Mouse (Mus musculus) B cell, adult 2 months (primary cell): Measurements from ENCODE around the gene Cd300a.

Experiments used
- DNase-seq, 2 experiments: peaks; one replicate each; pipeline ENCODE4 v3.0.0; 2022

Gene Cd300a

GRCm38 (mm10) chr11:114889991-114890518 lies at the start of gene Cd300a:
TSS of gene Cd300a (plus strand) at chr11:114890041.
- DNase-seq: peak; percentile 30 to 31

- no peak for DNase-seq
These were observed 45.9 kb upstream of the Cd300a start for GRCm38 (mm10) chr11:114843818-114844463.

- DNase-seq: no peak
These were observed 45.2 kb upstream of the Cd300a start for GRCm38 (mm10) chr11:114844464-114845220.

- DNase-seq: no peak
These were observed 43.5 kb upstream of the Cd300a start for GRCm38 (mm10) chr11:114846336-114846735.

GRCm38 (mm10) chr11:114847008-114847407 lies 42.8 kb upstream of the Cd300a start:
- DNase-seq: no peak

GRCm38 (mm10) chr11:114849572-114849971 lies 40.3 kb upstream of the Cd300a start:
- no peak for DNase-seq

GRCm38 (mm10) chr11:114850066-114850451 lies 39.8 kb upstream of the Cd300a start:
- no peak for DNase-seq

GRCm38 (mm10) chr11:114850452-114851268 lies 39.2 kb upstream of the Cd300a start, which contains the start of gene Gprc5c:
TSS of gene Gprc5c (plus strand) at chr11:114851152.
- no peak for DNase-seq

GRCm38 (mm10) chr11:114851269-114851607 lies 38.6 kb upstream of the Cd300a start:
- no peak for DNase-seq

- no peak for DNase-seq
These were observed 38.1 kb upstream of the Cd300a start for GRCm38 (mm10) chr11:114851608-114852310.

- DNase-seq: no peak
These were observed 37.3 kb upstream of the Cd300a start for GRCm38 (mm10) chr11:114852311-114853173.

- no peak for DNase-seq
These were observed 36.5 kb upstream of the Cd300a start for GRCm38 (mm10) chr11:114853174-114853838.

- DNase-seq: no peak
These were observed 35.3 kb upstream of the Cd300a start for GRCm38 (mm10) chr11:114854581-114854980.

- no peak for DNase-seq
These were observed 33.7 kb upstream of the Cd300a start for GRCm38 (mm10) chr11:114856125-114856524.

- DNase-seq: peak; percentile 52 to 58
These were observed 31.2 kb upstream of the Cd300a start for GRCm38 (mm10) chr11:114858641-114859040.

GRCm38 (mm10) chr11:114861057-114861456 lies 28.8 kb upstream of the Cd300a start:
- DNase-seq: no peak

- no peak for DNase-seq
These were observed 27.2 kb upstream of the Cd300a start for GRCm38 (mm10) chr11:114862687-114863086.

GRCm38 (mm10) chr11:114863918-114864420 lies 25.9 kb upstream of the Cd300a start:
- no peak for DNase-seq

GRCm38 (mm10) chr11:114865999-114866398 lies 23.8 kb upstream of the Cd300a start:
- DNase-seq: no peak

GRCm38 (mm10) chr11:114866486-114867360 lies 23.1 kb upstream of the Cd300a start:
- no peak for DNase-seq
